Mouse (Mus musculus): Measurements from ENCODE around the gene Ppfia4.

DNA sequence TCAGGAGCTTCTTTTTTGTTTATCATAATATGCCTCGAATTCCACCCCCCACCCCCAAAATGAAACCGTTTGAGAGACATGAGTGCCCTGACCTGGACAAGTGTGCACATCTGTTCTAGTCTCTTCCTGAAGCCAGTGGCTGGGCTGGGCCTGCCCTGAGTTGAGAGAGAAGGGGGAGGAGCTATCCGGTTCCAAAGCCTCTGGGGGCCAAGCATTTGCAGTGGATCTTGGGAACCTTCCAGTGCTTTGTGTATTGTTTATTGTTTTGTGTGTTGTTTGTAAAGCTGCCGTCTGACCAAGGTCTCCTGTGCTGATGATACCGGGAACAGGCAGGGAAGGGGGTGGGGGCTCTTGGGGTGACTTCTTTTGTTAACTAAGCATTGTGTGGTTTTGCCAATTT, 40.7 kb downstream of the Ppfia4 start:
- TF ChIP-seq CTCF (IDR thresholded peaks at IDR 0.05; ENCODE audit: low read depth) (no peak), EP300 (optimal IDR thresholded peaks at IDR 0.05) (no peak)
